Mouse (Mus musculus) left cerebral cortex, postnatal 36 days (tissue): ENCODE measurements around the gene Olfr1179. TPM values are rescaled to one million over a fixed set of nuclear protein-coding genes. Genes with fewer than 3 reads are reported as not detected.
"Not testable (repeated sequence)": the region's sequence is repeated elsewhere in the genome, so short reads cannot be mapped to it uniquely, and the experiment has no call there.

Source experiments
- DNase-seq, 2 experiments: peaks; one replicate each; pipeline ENCODE4 v3.0.0; 2021 to 2022; ENCODE audit warnings: low spot score in 2 of 2, mixed read lengths in 1 of 2
- intact Hi-C: fragments of 180-260 bp; cut with DNase I; formaldehyde crosslinking; loops from one replicate; pipeline ENCODE4 v1.15.1; 2025
- total RNA-seq, 2 experiments: library from RNA; stranded (reverse); gene quantifications; 2 replicates each; pipeline ENCODE4 v1.2.3; 2021

The Olfr1179 gene
- total RNA-seq, result not detected

- no peak for DNase-seq
- intact Hi-C loops, result no loop called here
These were observed at the start of gene Olfr1179 for GRCm38 (mm10) chr2:88406353-88406752. TSS of gene Olfr1179 (minus strand) at chr2:88406453.

GRCm38 (mm10) chr2:88454567-88454966 lies 48.3 kb upstream of the Olfr1179 start, which contains the start of gene Olfr1183:
TSS of gene Olfr1183 (plus strand) at chr2:88454867.
- DNase-seq, intact Hi-C loops: not testable (repeated sequence)

- DNase-seq, result no peak
- intact Hi-C loops, result no loop called here
These were observed 42.8 kb upstream of the Olfr1179 start, which contains the start of gene Gm13757 for GRCm38 (mm10) chr2:88449031-88449430. TSS of gene Gm13757 (minus strand) at chr2:88449131.

GRCm38 (mm10) chr2:88426071-88426470 lies 19.8 kb upstream of the Olfr1179 start, which contains the start of gene Olfr1181:
TSS of gene Olfr1181 (minus strand) at chr2:88426171.
- intact Hi-C loops, result no loop called here
- DNase-seq, result no peak

GRCm38 (mm10) chr2:88419051-88419450 lies 12.8 kb upstream of the Olfr1179 start, which contains the start of gene Olfr1180:
TSS of gene Olfr1180 (minus strand) at chr2:88419151.
- intact Hi-C loops, result no loop called here

GRCm38 (mm10) chr2:88386762-88387161 lies 19.5 kb downstream of the Olfr1179 start, which contains the start of gene Olfr1178:
TSS of gene Olfr1178 (plus strand) at chr2:88387062.
- no peak for DNase-seq
- intact Hi-C loops, result no loop called here

More at GRCm38 (mm10) chr2:88419051-88419450, 12.8 kb upstream of the Olfr1179 start, which contains the start of gene Olfr1180:
- DNase-seq, result no peak

- no peak for DNase-seq
- intact Hi-C loops, result loop anchor here (5.0 kb wide), 1 partner anchor 1186 kb away; no protein-coding TSS in a partner anchor
These were observed 49.9 kb downstream of the Olfr1179 start for GRCm38 (mm10) chr2:88356304-88356703.

Other genes with a start within 250 kb of the Olfr1179 start
- gene Olfr1168, start 224.6 kb downstream of the Olfr1179 start, total RNA-seq, result not detected
- gene Olfr1170, start 178.1 kb downstream of the Olfr1179 start, total RNA-seq, result not detected
- gene Olfr1173, start 126.6 kb downstream of the Olfr1179 start, total RNA-seq, result not detected
- not detected for gene Olfr1174-ps, start 91.3 kb downstream of the Olfr1179 start, total RNA-seq
- gene Olfr1175-ps, start 79.2 kb downstream of the Olfr1179 start, total RNA-seq, result not detected
- not detected for gene Olfr1176, start 69.7 kb downstream of the Olfr1179 start, total RNA-seq
- not detected for gene Olfr1177-ps, start 60.0 kb downstream of the Olfr1179 start, total RNA-seq
- gene Olfr1178, start 19.4 kb downstream of the Olfr1179 start, total RNA-seq, result not detected
- not detected for gene Olfr1180, start 12.7 kb upstream of the Olfr1179 start, total RNA-seq
- not detected for gene Olfr1181, start 19.7 kb upstream of the Olfr1179 start, total RNA-seq
- gene Gm13757, start 42.7 kb upstream of the Olfr1179 start, total RNA-seq, result not detected
- gene Olfr1183, start 48.4 kb upstream of the Olfr1179 start, total RNA-seq, result not detected
- not detected for gene Olfr1184, start 77.1 kb upstream of the Olfr1179 start, total RNA-seq
- not detected for gene Olfr1185-ps1, start 86.9 kb upstream of the Olfr1179 start, total RNA-seq
- gene Olfr1186, start 112.1 kb upstream of the Olfr1179 start, total RNA-seq, result not detected
- gene Olfr1188, start 150.5 kb upstream of the Olfr1179 start, total RNA-seq, result not detected
- not detected for gene Olfr1189, start 180.0 kb upstream of the Olfr1179 start, total RNA-seq
- under 1 TPM in 1 of 2 experiments, not detected in 1; 0.05 TPM for gene Olfr1191-ps1, start 234.1 kb upstream of the Olfr1179 start, total RNA-seq
- not detected for gene Olfr1192-ps1, start 242.1 kb upstream of the Olfr1179 start, total RNA-seq